Mouse (Mus musculus) stomach, postnatal 0 days (tissue): ENCODE results near the gene Sox18. TPM values are rescaled to one million over a fixed set of nuclear protein-coding genes. Genes with fewer than 3 reads are reported as not detected.

Experiments
- ATAC-seq: fragments of 200-750 bp; cut with Nextera tagmentation; 2 replicates; pipeline ENCODE4 v1.8.0; 2017; ENCODE audit not compliant: low FRiP score, low TSS enrichment
- DNase-seq: peaks from one replicate; pipeline ENCODE4 v3.0.0-alpha.2; 2016; ENCODE audit warnings: low spot score
- H3K27ac ChIP-seq: fragments of 300-500 bp; sonication (generic); replicated peaks from 2 replicates; pipeline ENCODE4 v1.5.1; 2014; ENCODE audit warnings: mild to moderate bottlenecking, control low read depth
- H3K27me3 ChIP-seq: fragments of 300-500 bp; sonication (generic); 2 replicates; pipeline ENCODE4 v1.6.1; 2014; ENCODE audit warnings: low read length; ENCODE audit not compliant: control insufficient read depth, insufficient read depth
- H3K36me3 ChIP-seq: fragments of 300-500 bp; sonication (generic); 2 replicates; pipeline ENCODE4 v1.6.1; 2014; ENCODE audit warnings: low read length, mixed read lengths; ENCODE audit not compliant: control insufficient read depth, insufficient read depth
- H3K4me1 ChIP-seq: fragments of 300-500 bp; sonication (generic); replicated peaks from 2 replicates; pipeline ENCODE4 v1.6.1; 2014; ENCODE audit warnings: antibody characterized with exemption; ENCODE audit not compliant: control insufficient read depth, insufficient read depth
- H3K4me2 ChIP-seq: fragments of 300-500 bp; sonication (generic); replicated peaks from 2 replicates; pipeline ENCODE4 v1.6.1; 2014; ENCODE audit warnings: low read depth, mild to moderate bottlenecking, control low read depth, moderate library complexity
- H3K4me3 ChIP-seq: fragments of 300-500 bp; sonication (generic); 2 replicates; pipeline ENCODE4 v1.5.1; 2014; ENCODE audit warnings: low read depth, low read length, control low read depth
- H3K9ac ChIP-seq: fragments of 300-500 bp; sonication (generic); 2 replicates; pipeline ENCODE4 v1.6.1; 2014; ENCODE audit warnings: mild to moderate bottlenecking, low read length, control low read depth, mixed read lengths
- H3K9me3 ChIP-seq: fragments of 300-500 bp; sonication (generic); 2 replicates; pipeline ENCODE4 v1.6.1; 2016; ENCODE audit warnings: low read length; ENCODE audit not compliant: control insufficient read depth
- CTCF ChIP-seq: IDR thresholded peaks from 2 replicates; pipeline ENCODE4 v1.5.1; 2016; ENCODE audit warnings: antibody characterized with exemption, low read depth, mild to moderate bottlenecking, moderate library complexity
- EP300 ChIP-seq: optimal IDR thresholded peaks from 2 replicates; pipeline ENCODE3; 2016; ENCODE audit warnings: antibody characterized with exemption
- WGBS: fragments of 180-500 bp; shearing (Covaris S2); extraction: QIAGEN DNeasy Blood & Tissue Kit; methylation state at CpG from one replicate; pipeline ENCODE4 v1.1.7; 2014; 5-methylcytosine and 5-hydroxymethylcytosine counted together
- polyA plus RNA-seq: library from polyadenylated mRNA; unstranded; fragments of >200 nt; fragmentation: Nextera tagmentation; extraction: Ambion mirVana; gene quantifications from 2 replicates; pipeline ENCODE4 v1.2.1, GENCODE M21; 2015

Sox18 gene
- polyA plus RNA-seq: 14.0 and 14.1 TPM in 2 replicates

GRCm38 (mm10) chr2:181671326-181671725, at the start of gene Sox18:
Gene Sox18, minus strand, starts transcription at chr2:181671640.
- no peak for DNase-seq
- H3K27ac ChIP-seq: peak within 1 kb of the TSS; percentile 67; the same call in 1 of the 2 replicates
- H3K9ac ChIP-seq: peak within 1 kb of the TSS; percentile 41
- peaks cover 3% of the 10 kb centered on the region for H3K4me1 ChIP-seq
- H3K36me3 ChIP-seq: no peaks in the 10 kb centered on the region
- no peaks in the 10 kb centered on the region for H3K9me3 ChIP-seq
- peak within 1 kb of the TSS; percentile 64 for H3K4me2 ChIP-seq
- peaks cover 19% of the 10 kb centered on the region for H3K27me3 ChIP-seq
- peak within 1 kb of the TSS; percentile 44 for H3K4me3 ChIP-seq
- ATAC-seq: no peak; the same call in 1 of the 2 replicates
- TF ChIP-seq EP300: no peak
- no peak for TF ChIP-seq CTCF
- WGBS: under 1% methylated on average over 43 of the region's 43 CpGs

- H3K4me3 ChIP-seq: no peak overlapping the region
- no peak overlapping the region for H3K4me2 ChIP-seq
- H3K27ac ChIP-seq: no peak overlapping the region
- ATAC-seq (no peak), DNase-seq (no peak)
- H3K9ac ChIP-seq: no peak overlapping the region
- H3K9me3 ChIP-seq: no peaks in the 10 kb centered on the region
- H3K36me3 ChIP-seq: no peaks in the 10 kb centered on the region
- no peaks in the 10 kb centered on the region for H3K27me3 ChIP-seq
- no peaks in the 10 kb centered on the region for H3K4me1 ChIP-seq
- TF ChIP-seq CTCF (no peak), EP300 (no peak)
Measured at GRCm38 (mm10) chr2:181721200-181721599, 49.8 kb upstream of the Sox18 start.

- Histone ChIP-seq H3K27ac (no peak overlapping the region), H3K27me3 (no peaks in the 10 kb centered on the region), H3K9ac (no peak overlapping the region), H3K4me3 (no peak overlapping the region), H3K36me3 (no peaks in the 10 kb centered on the region), H3K4me2 (no peak overlapping the region), H3K4me1 (no peaks in the 10 kb centered on the region), H3K9me3 (no peaks in the 10 kb centered on the region)
- no peak for DNase-seq
- WGBS: 27% methylated on average over 3 of the region's 3 CpGs
- no peak for ATAC-seq
- TF ChIP-seq CTCF: no peak
- TF ChIP-seq EP300: no peak
Measured at GRCm38 (mm10) chr2:181720061-181720460, 48.6 kb upstream of the Sox18 start.

GRCm38 (mm10) chr2:181716991-181717390, 45.6 kb upstream of the Sox18 start:
- no peaks in the 10 kb centered on the region for H3K9me3 ChIP-seq
- DNase-seq (no peak), ATAC-seq (no peak)
- TF ChIP-seq CTCF (no peak), EP300 (no peak)
- no peaks in the 10 kb centered on the region for H3K36me3 ChIP-seq
- H3K4me3 ChIP-seq: no peak overlapping the region
- H3K4me1 ChIP-seq: no peaks in the 10 kb centered on the region
- H3K9ac ChIP-seq: no peak overlapping the region
- no peak overlapping the region for H3K4me2 ChIP-seq
- H3K27me3 ChIP-seq: no peaks in the 10 kb centered on the region
- WGBS: 32% methylated on average over 3 of the region's 3 CpGs
- H3K27ac ChIP-seq: no peak overlapping the region

- H3K4me3 ChIP-seq: no peak overlapping the region
- DNase-seq: no peak
- no peak for ATAC-seq
- no peak overlapping the region for H3K4me2 ChIP-seq
- H3K27ac ChIP-seq: no peak overlapping the region
- TF ChIP-seq CTCF: no peak
- no peak for TF ChIP-seq EP300
- H3K9me3 ChIP-seq: no peaks in the 10 kb centered on the region
- 62% methylated on average over 3 of the region's 3 CpGs for WGBS
- no peaks in the 10 kb centered on the region for H3K4me1 ChIP-seq
- H3K27me3 ChIP-seq: no peaks in the 10 kb centered on the region
- no peaks in the 10 kb centered on the region for H3K36me3 ChIP-seq
- no peak overlapping the region for H3K9ac ChIP-seq
Measured at GRCm38 (mm10) chr2:181715382-181715781, 43.9 kb upstream of the Sox18 start.

GRCm38 (mm10) chr2:181714903-181715326, 43.5 kb upstream of the Sox18 start, which contains the start of gene Oprl1:
Gene Oprl1, plus strand, starts transcription at chr2:181715016.
- no peaks in the 10 kb centered on the region for H3K4me1 ChIP-seq
- TF ChIP-seq EP300 (no peak), CTCF (no peak)
- H3K4me3 ChIP-seq: no peak within 1 kb of the TSS
- H3K27ac ChIP-seq: no peak within 1 kb of the TSS
- 3% methylated on average over 7 of the region's 7 CpGs for WGBS
- no peaks in the 10 kb centered on the region for H3K9me3 ChIP-seq
- ATAC-seq: no peak
- H3K27me3 ChIP-seq: no peaks in the 10 kb centered on the region
- H3K36me3 ChIP-seq: no peaks in the 10 kb centered on the region
- no peak within 1 kb of the TSS for H3K4me2 ChIP-seq
- peak; percentile 33 for DNase-seq
- no peak within 1 kb of the TSS for H3K9ac ChIP-seq
